Mouse (Mus musculus): ENCODE measurements around the gene Bgn. TPM values are rescaled to one million over a fixed set of nuclear protein-coding genes. Genes with fewer than 3 reads are reported as not detected.
A peak's percentile ranks its signal among the peaks of the same experiment; 100 is the strongest.

The Bgn gene
- 98.7 and 109 TPM in 2 replicates for polyA plus RNA-seq (2015; fragmentation: Nextera tagmentation; extraction: Ambion mirVana)

GRCm38 (mm10) chrX:73483484-73483810 lies at the start of gene Bgn:
Gene Bgn, plus strand, starts transcription at chrX:73483602.
- Histone ChIP-seq H3K9me3 (ENCODE audit: low read length) (no peaks in the 10 kb centered on the region), H3K9ac (replicated peaks; ENCODE audit: low read length) (peak within 1 kb of the TSS; percentile 64), H3K4me2 (replicated peaks; ENCODE audit: low read depth, low read length) (peak within 1 kb of the TSS; percentile 48), H3K4me3 (ENCODE audit: low read length) (peak within 1 kb of the TSS; percentile 44), H3K27ac (ENCODE audit: low read length) (peak within 1 kb of the TSS; percentile 61), H3K27me3 (ENCODE audit: insufficient read depth, low read length) (peaks cover 11% of the 10 kb centered on the region), H3K36me3 (ENCODE audit: insufficient read depth, low read length) (no peaks in the 10 kb centered on the region), H3K4me1 (ENCODE audit: insufficient read depth, low read length) (peaks cover 5% of the 10 kb centered on the region; the same call in 1 of the 2 replicates)
- peak; percentile 60; the same call in 1 of the 2 replicates for ATAC-seq (ENCODE audit: low FRiP score, low TSS enrichment)
- 34% methylated on average over 6 of the region's 14 CpGs for WGBS

- no peak for ATAC-seq (ENCODE audit: low FRiP score, low TSS enrichment)
- Histone ChIP-seq H3K27ac (ENCODE audit: low read length) (no peak within 1 kb of the TSS), H3K4me2 (replicated peaks; ENCODE audit: low read depth, low read length) (no peak within 1 kb of the TSS), H3K9ac (replicated peaks; ENCODE audit: low read length) (no peak within 1 kb of the TSS), H3K4me1 (ENCODE audit: insufficient read depth, low read length) (no peaks in the 10 kb centered on the region), H3K36me3 (ENCODE audit: insufficient read depth, low read length) (0 out of 2 replicates have a peak, but pooled peaks cover 4% of the 10 kb centered on the region), H3K27me3 (ENCODE audit: insufficient read depth, low read length) (0 out of 2 replicates have a peak, but pooled peaks cover 3% of the 10 kb centered on the region), H3K9me3 (ENCODE audit: low read length) (no peaks in the 10 kb centered on the region), H3K4me3 (ENCODE audit: low read length) (no peak within 1 kb of the TSS)
- 72% methylated on average over 11 of the region's 11 CpGs for WGBS
Observed at GRCm38 (mm10) chrX:73435252-73435651, 48.1 kb upstream of the Bgn start, which contains the start of gene Trex2. Gene Trex2, minus strand, starts transcription at chrX:73435344.

GRCm38 (mm10) chrX:73441428-73441827 lies 42.0 kb upstream of the Bgn start:
- Histone ChIP-seq H3K9me3 (ENCODE audit: low read length) (no peaks in the 10 kb centered on the region), H3K36me3 (ENCODE audit: insufficient read depth, low read length) (0 out of 2 replicates have a peak, but pooled peaks cover 4% of the 10 kb centered on the region), H3K27ac (ENCODE audit: low read length) (no peak overlapping the region), H3K9ac (replicated peaks; ENCODE audit: low read length) (no peak overlapping the region), H3K4me1 (ENCODE audit: insufficient read depth, low read length) (no peaks in the 10 kb centered on the region), H3K4me3 (ENCODE audit: low read length) (no peak overlapping the region), H3K4me2 (replicated peaks; ENCODE audit: low read depth, low read length) (no peak overlapping the region), H3K27me3 (ENCODE audit: insufficient read depth, low read length) (0 out of 2 replicates have a peak, but pooled peaks cover 3% of the 10 kb centered on the region)
- no peak for ATAC-seq (ENCODE audit: low FRiP score, low TSS enrichment)
- WGBS, result 46% methylated on average over 2 of the region's 2 CpGs

GRCm38 (mm10) chrX:73451949-73452348 lies 31.5 kb upstream of the Bgn start:
- no peak for ATAC-seq (ENCODE audit: low FRiP score, low TSS enrichment)
- no peak overlapping the region for H3K4me2 ChIP-seq (replicated peaks; ENCODE audit: low read depth, low read length)
- H3K36me3 ChIP-seq (ENCODE audit: insufficient read depth, low read length), result 0 out of 2 replicates have a peak, but pooled peaks cover 3% of the 10 kb centered on the region
- H3K27ac ChIP-seq (ENCODE audit: low read length), result no peak overlapping the region
- H3K9ac ChIP-seq (replicated peaks; ENCODE audit: low read length), result no peak overlapping the region
- H3K9me3 ChIP-seq (ENCODE audit: low read length), result no peaks in the 10 kb centered on the region
- 20% methylated on average over 2 of the region's 2 CpGs for WGBS
- H3K27me3 ChIP-seq (ENCODE audit: insufficient read depth, low read length), result peaks cover 4% of the 10 kb centered on the region; the same call in 1 of the 2 replicates
- H3K4me1 ChIP-seq (ENCODE audit: insufficient read depth, low read length), result no peaks in the 10 kb centered on the region
- H3K4me3 ChIP-seq (ENCODE audit: low read length), result no peak overlapping the region

- peak; percentile 100 for ATAC-seq (ENCODE audit: low FRiP score, low TSS enrichment)
- H3K9ac ChIP-seq (replicated peaks; ENCODE audit: low read length), result peak within 1 kb of the TSS; percentile 70
- 24% methylated on average over 26 of the region's 26 CpGs for WGBS
- H3K4me1 ChIP-seq (ENCODE audit: insufficient read depth, low read length), result no peaks in the 10 kb centered on the region
- no peaks in the 10 kb centered on the region for H3K36me3 ChIP-seq (ENCODE audit: insufficient read depth, low read length)
- no peaks in the 10 kb centered on the region for H3K9me3 ChIP-seq (ENCODE audit: low read length)
- H3K4me3 ChIP-seq (ENCODE audit: low read length), result peak within 1 kb of the TSS; percentile 62
- no peaks in the 10 kb centered on the region; the same call in 1 of the 2 replicates for H3K27me3 ChIP-seq (ENCODE audit: insufficient read depth, low read length)
- no peak within 1 kb of the TSS; the same call in 1 of the 2 replicates for H3K27ac ChIP-seq (ENCODE audit: low read length)
- peak within 1 kb of the TSS; percentile 57 for H3K4me2 ChIP-seq (replicated peaks; ENCODE audit: low read depth, low read length)
Observed at GRCm38 (mm10) chrX:73458877-73459392, 24.5 kb upstream of the Bgn start, which contains the start of gene Haus7. Gene Haus7, minus strand, starts transcription at chrX:73459044.

- no peak for ATAC-seq (ENCODE audit: low FRiP score, low TSS enrichment)
- Histone ChIP-seq H3K27me3 (ENCODE audit: insufficient read depth, low read length) (no peaks in the 10 kb centered on the region; the same call in 1 of the 2 replicates), H3K9ac (replicated peaks; ENCODE audit: low read length) (no peak overlapping the region), H3K4me2 (replicated peaks; ENCODE audit: low read depth, low read length) (no peak overlapping the region), H3K4me1 (ENCODE audit: insufficient read depth, low read length) (no peaks in the 10 kb centered on the region), H3K9me3 (ENCODE audit: low read length) (no peaks in the 10 kb centered on the region), H3K27ac (ENCODE audit: low read length) (no peak overlapping the region), H3K36me3 (ENCODE audit: insufficient read depth, low read length) (no peaks in the 10 kb centered on the region), H3K4me3 (ENCODE audit: low read length) (no peak overlapping the region)
- 74% methylated on average over 4 of the region's 4 CpGs for WGBS
Observed at GRCm38 (mm10) chrX:73460792-73461191, 22.6 kb upstream of the Bgn start.

GRCm38 (mm10) chrX:73465483-73466186 lies 17.8 kb upstream of the Bgn start:
- Histone ChIP-seq H3K4me1 (ENCODE audit: insufficient read depth, low read length) (no peaks in the 10 kb centered on the region), H3K27ac (ENCODE audit: low read length) (no peak overlapping the region), H3K36me3 (ENCODE audit: insufficient read depth, low read length) (no peaks in the 10 kb centered on the region), H3K9me3 (ENCODE audit: low read length) (no peaks in the 10 kb centered on the region), H3K4me2 (replicated peaks; ENCODE audit: low read depth, low read length) (no peak overlapping the region), H3K9ac (replicated peaks; ENCODE audit: low read length) (no peak overlapping the region), H3K27me3 (ENCODE audit: insufficient read depth, low read length) (peaks cover 5% of the 10 kb centered on the region; the same call in 1 of the 2 replicates), H3K4me3 (ENCODE audit: low read length) (no peak overlapping the region)
- ATAC-seq (ENCODE audit: low FRiP score, low TSS enrichment), result no peak; the same call in 1 of the 2 replicates
- 55% methylated on average over 9 of the region's 9 CpGs for WGBS

- ATAC-seq (ENCODE audit: low FRiP score, low TSS enrichment), result no peak
Observed at GRCm38 (mm10) chrX:73467446-73468241, 15.8 kb upstream of the Bgn start.

GRCm38 (mm10) chrX:73468330-73468729 lies 15.1 kb upstream of the Bgn start:
- no peak for ATAC-seq (ENCODE audit: low FRiP score, low TSS enrichment)
- Histone ChIP-seq H3K27ac (ENCODE audit: low read length) (0 out of 2 replicates have a peak overlapping the region, but pooled peaks have one; percentile 8), H3K4me3 (ENCODE audit: low read length) (no peak overlapping the region), H3K4me1 (ENCODE audit: insufficient read depth, low read length) (no peaks in the 10 kb centered on the region), H3K4me2 (replicated peaks; ENCODE audit: low read depth, low read length) (no peak overlapping the region), H3K9me3 (ENCODE audit: low read length) (no peaks in the 10 kb centered on the region), H3K27me3 (ENCODE audit: insufficient read depth, low read length) (peaks cover 8% of the 10 kb centered on the region; the same call in 1 of the 2 replicates), H3K36me3 (ENCODE audit: insufficient read depth, low read length) (no peaks in the 10 kb centered on the region), H3K9ac (replicated peaks; ENCODE audit: low read length) (no peak overlapping the region)
- 76% methylated on average over 3 of the region's 3 CpGs for WGBS

More at GRCm38 (mm10) chrX:73467446-73468241, 15.8 kb upstream of the Bgn start:
- Histone ChIP-seq H3K9me3 (ENCODE audit: low read length) (no peaks in the 10 kb centered on the region), H3K36me3 (ENCODE audit: insufficient read depth, low read length) (no peaks in the 10 kb centered on the region), H3K4me2 (replicated peaks; ENCODE audit: low read depth, low read length) (no peak overlapping the region), H3K27ac (ENCODE audit: low read length) (peak overlapping the region; percentile 29; the same call in 1 of the 2 replicates), H3K4me1 (ENCODE audit: insufficient read depth, low read length) (no peaks in the 10 kb centered on the region), H3K27me3 (ENCODE audit: insufficient read depth, low read length) (peaks cover 8% of the 10 kb centered on the region; the same call in 1 of the 2 replicates), H3K9ac (replicated peaks; ENCODE audit: low read length) (no peak overlapping the region), H3K4me3 (ENCODE audit: low read length) (no peak overlapping the region)
- WGBS, result 71% methylated on average over 4 of the region's 5 CpGs

All from kidney, embryonic 16.5 days (tissue).